Mouse (Mus musculus) intestine, embryonic 15.5 days (tissue): ENCODE data around the gene Tmod2. TPM values are rescaled to one million over a fixed set of nuclear protein-coding genes. Genes with fewer than 3 reads are reported as not detected.
"Not testable (repeated sequence)": the region's sequence is repeated elsewhere in the genome, so short reads cannot be mapped to it uniquely, and the experiment has no call there.

ENCODE experiments used
- ATAC-seq: fragments of 200-750 bp; cut with Nextera tagmentation; 2 replicates; pipeline ENCODE4 v1.8.0; 2017; ENCODE audit warnings: moderate TSS enrichment, moderate library complexity
- H3K27ac ChIP-seq: fragments of 300-500 bp; sonication (generic); 2 replicates; pipeline ENCODE4 v1.5.1; 2015; ENCODE audit warnings: mild to moderate bottlenecking, inconsistent platforms
- H3K27me3 ChIP-seq: fragments of 300-500 bp; sonication (generic); replicated peaks from 2 replicates; pipeline ENCODE4 v1.6.1; 2015; ENCODE audit warnings: inconsistent platforms
- H3K36me3 ChIP-seq: fragments of 300-500 bp; sonication (generic); 2 replicates; pipeline ENCODE4 v1.6.1; 2015; ENCODE audit warnings: inconsistent platforms
- H3K4me1 ChIP-seq: fragments of 300-500 bp; sonication (generic); replicated peaks from 2 replicates; pipeline ENCODE4 v1.6.1; 2015; ENCODE audit warnings: inconsistent platforms
- H3K4me2 ChIP-seq: fragments of 300-500 bp; sonication (generic); replicated peaks from 2 replicates; pipeline ENCODE4 v1.6.1; 2015; ENCODE audit warnings: mild to moderate bottlenecking, inconsistent platforms
- H3K4me3 ChIP-seq: fragments of 300-500 bp; sonication (generic); replicated peaks from 2 replicates; pipeline ENCODE4 v1.5.1; 2015; ENCODE audit warnings: inconsistent platforms
- H3K9ac ChIP-seq: fragments of 300-500 bp; sonication (generic); 2 replicates; pipeline ENCODE4 v1.6.1; 2015; ENCODE audit warnings: inconsistent platforms
- H3K9me3 ChIP-seq: fragments of 300-500 bp; sonication (generic); 2 replicates; pipeline ENCODE4 v1.6.1; 2016; ENCODE audit warnings: inconsistent platforms
- WGBS: fragments of 180-500 bp; shearing (Covaris S2); methylation state at CpG from one replicate; pipeline ENCODE4 v1.1.7; 2015; 5-methylcytosine and 5-hydroxymethylcytosine counted together
- polyA plus RNA-seq: library from polyadenylated mRNA; unstranded; fragments of >200 nt; fragmentation: Nextera tagmentation; extraction: Ambion mirVana; gene quantifications from 2 replicates; pipeline ENCODE4 v1.2.1, GENCODE M21; 2015

The Tmod2 gene
- polyA plus RNA-seq: 16.1 and 20.8 TPM in 2 replicates

- Histone ChIP-seq H3K4me1 (no peaks in the 10 kb centered on the region), H3K9me3 (no peaks in the 10 kb centered on the region), H3K36me3 (no peaks in the 10 kb centered on the region), H3K27me3 (no peaks in the 10 kb centered on the region; the same call in 1 of the 2 replicates), H3K9ac (peak within 1 kb of the TSS; percentile 43), H3K4me2 (peak within 1 kb of the TSS; percentile 100), H3K4me3 (peak within 1 kb of the TSS; percentile 72), H3K27ac (no peak within 1 kb of the TSS)
- WGBS: under 1% methylated on average over 74 of the region's 74 CpGs
- peak; percentile 91 for ATAC-seq
These were observed at the start of gene Tmod2 for GRCm38 (mm10) chr9:75610571-75611493. Tmod2 (minus strand) TSS chr9:75611325.

- no peak for ATAC-seq
- 90% methylated on average over 8 of the region's 8 CpGs for WGBS
These were observed 49.8 kb upstream of the Tmod2 start for GRCm38 (mm10) chr9:75660917-75661316.

GRCm38 (mm10) chr9:75656456-75656855 lies 45.3 kb upstream of the Tmod2 start:
- H3K27me3 ChIP-seq: not testable (repeated sequence)

More at GRCm38 (mm10) chr9:75660917-75661316, 49.8 kb upstream of the Tmod2 start:
- H3K4me3 ChIP-seq: no peak overlapping the region
- H3K27ac ChIP-seq: no peak overlapping the region
- no peak overlapping the region for H3K4me2 ChIP-seq
- H3K9ac ChIP-seq: no peak overlapping the region
- H3K4me1 ChIP-seq: no peaks in the 10 kb centered on the region
- no peaks in the 10 kb centered on the region for H3K9me3 ChIP-seq
- no peaks in the 10 kb centered on the region for H3K36me3 ChIP-seq
- H3K27me3 ChIP-seq: no peaks in the 10 kb centered on the region

GRCm38 (mm10) chr9:75653981-75654911 lies 43.1 kb upstream of the Tmod2 start:
- Histone ChIP-seq H3K9me3 (no peaks in the 10 kb centered on the region), H3K27ac (no peak overlapping the region), H3K27me3 (no peaks in the 10 kb centered on the region), H3K36me3 (no peaks in the 10 kb centered on the region), H3K4me1 (peaks cover 6% of the 10 kb centered on the region; the same call in 1 of the 2 replicates), H3K9ac (no peak overlapping the region), H3K4me2 (no peak overlapping the region), H3K4me3 (no peak overlapping the region)
- ATAC-seq: peak; percentile 61; the same call in 1 of the 2 replicates
- 28% methylated on average over 12 of the region's 12 CpGs for WGBS

More at GRCm38 (mm10) chr9:75656456-75656855, 45.3 kb upstream of the Tmod2 start:
- H3K27ac ChIP-seq, H3K4me1 ChIP-seq, H3K9ac ChIP-seq, H3K4me2 ChIP-seq, H3K36me3 ChIP-seq, H3K4me3 ChIP-seq, H3K9me3 ChIP-seq, ATAC-seq: not testable (repeated sequence)
- 77% methylated on average over 3 of the region's 3 CpGs for WGBS

- Histone ChIP-seq H3K27me3 (no peaks in the 10 kb centered on the region), H3K9ac (no peak overlapping the region), H3K9me3 (no peaks in the 10 kb centered on the region), H3K4me2 (no peak overlapping the region), H3K4me1 (no peaks in the 10 kb centered on the region), H3K4me3 (no peak overlapping the region), H3K27ac (no peak overlapping the region), H3K36me3 (no peaks in the 10 kb centered on the region)
- peak; percentile 39; the same call in 1 of the 2 replicates for ATAC-seq
- WGBS: 22% methylated on average over 3 of the region's 3 CpGs
These were observed 34.3 kb upstream of the Tmod2 start for GRCm38 (mm10) chr9:75645405-75645804.

GRCm38 (mm10) chr9:75634226-75634625 lies 23.1 kb upstream of the Tmod2 start:
- WGBS: 89% methylated on average over 4 of the region's 4 CpGs
- no peak overlapping the region for H3K4me2 ChIP-seq
- no peaks in the 10 kb centered on the region for H3K36me3 ChIP-seq
- H3K4me3 ChIP-seq: no peak overlapping the region
- H3K27ac ChIP-seq: no peak overlapping the region
- H3K9ac ChIP-seq: no peak overlapping the region
- no peaks in the 10 kb centered on the region; the same call in 1 of the 2 replicates for H3K4me1 ChIP-seq
- H3K9me3 ChIP-seq: no peaks in the 10 kb centered on the region
- H3K27me3 ChIP-seq: no peaks in the 10 kb centered on the region
- 0 out of 2 replicates have a peak, but pooled peaks have one; percentile 6 for ATAC-seq

- H3K4me2 ChIP-seq: no peak overlapping the region
- ATAC-seq: peak; percentile 64
- 72% methylated on average over 8 of the region's 8 CpGs for WGBS
- H3K4me1 ChIP-seq: no peaks in the 10 kb centered on the region; the same call in 1 of the 2 replicates
- no peak overlapping the region for H3K4me3 ChIP-seq
- H3K36me3 ChIP-seq: no peaks in the 10 kb centered on the region
- H3K27me3 ChIP-seq: no peaks in the 10 kb centered on the region
- H3K9ac ChIP-seq: no peak overlapping the region
- no peak overlapping the region for H3K27ac ChIP-seq
- no peaks in the 10 kb centered on the region for H3K9me3 ChIP-seq
These were observed 22.5 kb upstream of the Tmod2 start for GRCm38 (mm10) chr9:75633603-75634002.

GRCm38 (mm10) chr9:75632902-75633301 lies 21.8 kb upstream of the Tmod2 start:
- Histone ChIP-seq H3K36me3 (no peaks in the 10 kb centered on the region), H3K9me3 (no peaks in the 10 kb centered on the region), H3K27ac (no peak overlapping the region), H3K4me1 (no peaks in the 10 kb centered on the region; the same call in 1 of the 2 replicates), H3K4me2 (no peak overlapping the region), H3K4me3 (no peak overlapping the region), H3K9ac (no peak overlapping the region), H3K27me3 (no peaks in the 10 kb centered on the region)
- 36% methylated on average over 1 of the region's 1 CpGs for WGBS
- ATAC-seq: no peak

- H3K9me3 ChIP-seq: no peaks in the 10 kb centered on the region
- ATAC-seq: no peak
- no peak overlapping the region for H3K9ac ChIP-seq
These were observed 21.0 kb upstream of the Tmod2 start for GRCm38 (mm10) chr9:75632111-75632510.

GRCm38 (mm10) chr9:75630823-75631454 lies 19.8 kb upstream of the Tmod2 start:
- ATAC-seq: no peak
- no peaks in the 10 kb centered on the region for H3K36me3 ChIP-seq
- peaks cover 4% of the 10 kb centered on the region; the same call in 1 of the 2 replicates for H3K4me1 ChIP-seq
- H3K4me2 ChIP-seq: no peak overlapping the region
- WGBS: 70% methylated on average over 8 of the region's 8 CpGs
- no peaks in the 10 kb centered on the region for H3K9me3 ChIP-seq
- H3K9ac ChIP-seq: no peak overlapping the region
- no peaks in the 10 kb centered on the region for H3K27me3 ChIP-seq
- H3K27ac ChIP-seq: 0 out of 2 replicates have a peak overlapping the region, but pooled peaks have one; percentile 22
- H3K4me3 ChIP-seq: no peak overlapping the region

More at GRCm38 (mm10) chr9:75632111-75632510, 21.0 kb upstream of the Tmod2 start:
- no peaks in the 10 kb centered on the region for H3K27me3 ChIP-seq
- no peaks in the 10 kb centered on the region; the same call in 1 of the 2 replicates for H3K4me1 ChIP-seq
- H3K36me3 ChIP-seq: no peaks in the 10 kb centered on the region
- 52% methylated on average over 10 of the region's 10 CpGs for WGBS
- H3K4me2 ChIP-seq: no peak overlapping the region
- no peak overlapping the region for H3K4me3 ChIP-seq
- H3K27ac ChIP-seq: no peak overlapping the region

- ATAC-seq: no peak
These were observed 15.1 kb upstream of the Tmod2 start for GRCm38 (mm10) chr9:75626308-75626604.

More at GRCm38 (mm10) chr9:75626308-75626604, 15.1 kb upstream of the Tmod2 start:
- Histone ChIP-seq H3K36me3 (no peaks in the 10 kb centered on the region), H3K27me3 (no peaks in the 10 kb centered on the region), H3K9ac (peak overlapping the region; percentile 82), H3K4me3 (peak overlapping the region; percentile 69), H3K4me2 (peak overlapping the region; percentile 90), H3K9me3 (no peaks in the 10 kb centered on the region), H3K4me1 (0 out of 2 replicates have a peak, but pooled peaks cover 7% of the 10 kb centered on the region), H3K27ac (peak overlapping the region; percentile 69)
- WGBS: 2% methylated on average over 14 of the region's 14 CpGs
